Mouse (Mus musculus) olfactory bulb, adult 2 months (tissue): Measurements from ENCODE around the gene Usp17lb.

Experiments used
- CTCF ChIP-seq: fragments of 200-500 bp; IDR thresholded peaks from 2 replicates; pipeline ENCODE4 v1.5.1; 2012; ENCODE audit warnings: low read depth, mild to moderate bottlenecking, low read length, moderate library complexity; ENCODE audit not compliant: insufficient read depth
- POLR2A ChIP-seq: fragments of 200-500 bp; IDR thresholded peaks from 2 replicates; pipeline ENCODE4 v1.6.1; 2012; ENCODE audit warnings: mild to moderate bottlenecking, low read depth, low read length, moderate library complexity; ENCODE audit not compliant: insufficient read depth

- TF ChIP-seq CTCF, result no peak
- TF ChIP-seq POLR2A, result no peak
Measured at GRCm38 (mm10) chr7:104790796-104791195, 51.6 kb downstream of the Usp17lb start.
